Mouse (Mus musculus): ENCODE measurements around the gene B3galt4. TPM values are rescaled to one million over a fixed set of nuclear protein-coding genes. Genes with fewer than 3 reads are reported as not detected.

B3galt4 gene
- polyA plus RNA-seq, 1 experiment, result 3.6 TPM

DNA sequence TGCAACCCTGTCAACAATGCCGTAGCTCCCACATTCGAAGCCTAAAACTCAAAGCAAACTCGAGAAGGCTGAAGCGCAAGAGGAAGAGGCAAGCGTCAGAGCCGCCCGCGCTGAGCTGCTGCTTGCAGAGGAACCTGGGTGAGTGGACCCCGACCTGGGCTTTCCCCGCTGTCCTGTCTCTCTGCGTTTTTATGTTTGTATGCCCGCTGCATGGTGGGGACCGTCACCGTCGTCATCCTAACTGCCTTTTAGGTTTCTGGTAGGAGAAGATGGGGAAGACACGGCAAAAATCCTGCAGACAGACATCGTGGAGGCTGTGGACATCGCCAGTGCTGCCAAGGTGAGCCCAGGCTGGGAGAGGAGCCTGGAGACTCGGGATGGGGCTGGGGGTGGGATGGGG lies 9.9 kb downstream of the B3galt4 start:
- TF ChIP-seq EP300 (IDR thresholded peaks at IDR 0.05; ENCODE audit: insufficient read depth, low read depth, low read length) (no peak), POLR2A (IDR thresholded peaks at IDR 0.05; ENCODE audit: insufficient read depth, low read length) (no peak), CTCF (IDR thresholded peaks at IDR 0.05; ENCODE audit: low read depth, low read length) (no peak)
- H3K36me3 ChIP-seq (ENCODE audit: control insufficient read depth, insufficient read depth, low read length, poor library complexity, severe bottlenecking), result peaks cover 13% of the 10 kb centered on the region
- H3K4me3 ChIP-seq (ENCODE audit: low read depth, low read length), result peak overlapping the region; percentile 91
- H3K27me3 ChIP-seq (ENCODE audit: control insufficient read depth, insufficient read depth, low read length, poor library complexity, severe bottlenecking), result no peaks in the 10 kb centered on the region
- H3K27ac ChIP-seq (ENCODE audit: insufficient read depth, low read length), result no peak overlapping the region
- H3K9ac ChIP-seq (ENCODE audit: low read depth, poor library complexity, severe bottlenecking), result peak overlapping the region; percentile 77
- no peaks in the 10 kb centered on the region for H3K9me3 ChIP-seq (replicated peaks; ENCODE audit: control insufficient read depth, insufficient read depth, low read length, poor library complexity, severe bottlenecking)
- no peaks in the 10 kb centered on the region for H3K4me1 ChIP-seq (ENCODE audit: control insufficient read depth, insufficient read depth, low read length)

DNA sequence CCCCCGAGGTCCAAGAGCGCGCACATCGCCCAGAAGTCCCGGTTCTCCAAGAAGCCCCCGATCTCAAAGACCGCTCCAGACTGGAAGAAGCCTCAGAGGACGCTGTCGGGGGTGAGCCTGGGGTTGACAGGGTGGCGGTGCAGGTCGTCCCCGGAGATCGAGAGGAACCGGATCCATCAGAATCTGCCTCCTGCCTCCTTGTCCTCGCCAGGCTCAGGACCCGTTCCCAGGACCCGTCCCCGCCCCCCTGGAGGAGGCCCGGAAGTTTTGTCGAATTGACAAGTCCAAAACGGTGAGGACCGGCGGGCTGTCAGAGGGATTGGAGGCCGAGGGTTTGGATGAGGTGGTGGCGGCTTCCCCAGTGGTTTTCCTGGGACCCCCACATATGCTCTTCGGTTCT lies 10.3 kb downstream of the B3galt4 start:
- H3K36me3 ChIP-seq (ENCODE audit: control insufficient read depth, insufficient read depth, low read length, poor library complexity, severe bottlenecking), result peaks cover 13% of the 10 kb centered on the region
- H3K27ac ChIP-seq (ENCODE audit: insufficient read depth, low read length), result no peak overlapping the region
- H3K27me3 ChIP-seq (ENCODE audit: control insufficient read depth, insufficient read depth, low read length, poor library complexity, severe bottlenecking), result no peaks in the 10 kb centered on the region
- TF ChIP-seq CTCF (IDR thresholded peaks at IDR 0.05; ENCODE audit: low read depth, low read length) (no peak), POLR2A (IDR thresholded peaks at IDR 0.05; ENCODE audit: insufficient read depth, low read length) (no peak), EP300 (IDR thresholded peaks at IDR 0.05; ENCODE audit: insufficient read depth, low read depth, low read length) (no peak)
- H3K9me3 ChIP-seq (replicated peaks; ENCODE audit: control insufficient read depth, insufficient read depth, low read length, poor library complexity, severe bottlenecking), result no peaks in the 10 kb centered on the region
- H3K4me3 ChIP-seq (ENCODE audit: low read depth, low read length), result peak overlapping the region; percentile 91
- H3K9ac ChIP-seq (ENCODE audit: low read depth, poor library complexity, severe bottlenecking), result peak overlapping the region; percentile 77
- no peaks in the 10 kb centered on the region for H3K4me1 ChIP-seq (ENCODE audit: control insufficient read depth, insufficient read depth, low read length)

DNA sequence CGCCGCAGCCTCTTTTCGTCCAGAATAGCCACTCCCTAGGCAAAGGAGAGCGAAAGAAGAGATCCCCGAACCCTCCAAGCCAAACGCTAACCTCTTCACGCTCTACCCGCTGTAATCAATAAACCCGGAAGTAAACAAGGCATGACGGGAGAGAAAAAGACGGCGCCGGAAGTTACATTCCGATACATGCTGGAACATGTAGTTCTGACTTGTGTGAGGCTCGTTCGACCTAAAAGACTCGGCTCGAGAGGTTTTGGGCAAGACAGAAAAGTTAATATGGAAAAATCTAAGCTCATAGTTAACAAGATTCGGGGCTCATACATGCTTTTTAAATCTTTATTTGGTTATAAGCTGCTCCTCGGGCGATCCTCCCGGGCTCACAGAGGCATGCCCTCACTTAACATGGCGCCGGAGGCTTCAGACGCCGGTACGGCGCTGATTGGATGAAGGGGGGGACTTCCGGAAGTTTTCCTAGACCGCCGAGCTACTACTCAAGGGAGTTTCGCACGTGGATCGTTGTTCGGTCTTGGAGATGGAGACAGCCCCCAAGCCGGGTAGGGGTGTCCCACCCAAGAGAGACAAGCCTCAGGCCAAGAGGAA lies 11.0 kb downstream of the B3galt4 start, which contains the start of the genes Pfdn6 and Wdr46:
TSS of gene Pfdn6 (minus strand) at position 138 of the 600 bp plus-strand sequence.
TSS of gene Wdr46 (plus strand) at position 455 of the 600 bp plus-strand sequence.
- Histone ChIP-seq H3K36me3 (ENCODE audit: control insufficient read depth, insufficient read depth, low read length, poor library complexity, severe bottlenecking) (peaks cover 13% of the 10 kb centered on the region), H3K4me1 (ENCODE audit: control insufficient read depth, insufficient read depth, low read length) (no peaks in the 10 kb centered on the region), H3K9me3 (replicated peaks; ENCODE audit: control insufficient read depth, insufficient read depth, low read length, poor library complexity, severe bottlenecking) (no peaks in the 10 kb centered on the region), H3K4me3 (ENCODE audit: low read depth, low read length) (peak within 1 kb of the TSS; percentile 91), H3K9ac (ENCODE audit: low read depth, poor library complexity, severe bottlenecking) (peak within 1 kb of the TSS; percentile 77), H3K27me3 (ENCODE audit: control insufficient read depth, insufficient read depth, low read length, poor library complexity, severe bottlenecking) (no peaks in the 10 kb centered on the region), H3K27ac (ENCODE audit: insufficient read depth, low read length) (no peak within 1 kb of the TSS)
- TF ChIP-seq CTCF (IDR thresholded peaks at IDR 0.05; ENCODE audit: low read depth, low read length), result no peak
- no peak for TF ChIP-seq POLR2A (IDR thresholded peaks at IDR 0.05; ENCODE audit: insufficient read depth, low read length)
- no peak for TF ChIP-seq EP300 (IDR thresholded peaks at IDR 0.05; ENCODE audit: insufficient read depth, low read depth, low read length)

DNA sequence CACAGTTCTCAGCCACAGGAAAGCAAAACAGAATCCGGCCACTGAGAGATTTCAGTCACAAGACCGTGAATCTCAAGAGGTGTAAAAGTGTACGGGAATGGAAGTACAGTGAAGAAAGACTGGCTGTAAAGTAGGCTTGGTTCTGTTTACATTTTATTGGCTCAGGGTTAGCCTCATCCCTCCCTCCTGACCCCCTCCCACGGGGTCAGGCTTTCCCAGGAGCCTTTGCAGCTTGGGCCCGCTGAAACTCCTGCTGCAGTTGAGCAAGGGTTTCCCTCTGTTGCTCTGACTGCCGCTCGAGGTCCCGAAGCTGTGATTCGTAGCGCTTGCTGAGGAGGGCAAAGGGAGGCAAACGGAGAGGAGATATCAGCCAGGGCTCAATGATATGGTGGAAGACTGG lies 12.5 kb downstream of the B3galt4 start:
- TF ChIP-seq EP300 (IDR thresholded peaks at IDR 0.05; ENCODE audit: insufficient read depth, low read depth, low read length), result no peak
- no peak for TF ChIP-seq CTCF (IDR thresholded peaks at IDR 0.05; ENCODE audit: low read depth, low read length)
- no peak for TF ChIP-seq POLR2A (IDR thresholded peaks at IDR 0.05; ENCODE audit: insufficient read depth, low read length)
- H3K9me3 ChIP-seq (replicated peaks; ENCODE audit: control insufficient read depth, insufficient read depth, low read length, poor library complexity, severe bottlenecking), result no peaks in the 10 kb centered on the region
- H3K27ac ChIP-seq (ENCODE audit: insufficient read depth, low read length), result no peak overlapping the region
- H3K9ac ChIP-seq (ENCODE audit: low read depth, poor library complexity, severe bottlenecking), result peak overlapping the region; percentile 77; the same call in 1 of the 2 replicates
- no peaks in the 10 kb centered on the region for H3K27me3 ChIP-seq (ENCODE audit: control insufficient read depth, insufficient read depth, low read length, poor library complexity, severe bottlenecking)
- peak overlapping the region; percentile 91; the same call in 1 of the 2 replicates for H3K4me3 ChIP-seq (ENCODE audit: low read depth, low read length)
- H3K4me1 ChIP-seq (ENCODE audit: control insufficient read depth, insufficient read depth, low read length), result peaks cover 1% of the 10 kb centered on the region
- H3K36me3 ChIP-seq (ENCODE audit: control insufficient read depth, insufficient read depth, low read length, poor library complexity, severe bottlenecking), result peaks cover 13% of the 10 kb centered on the region

DNA sequence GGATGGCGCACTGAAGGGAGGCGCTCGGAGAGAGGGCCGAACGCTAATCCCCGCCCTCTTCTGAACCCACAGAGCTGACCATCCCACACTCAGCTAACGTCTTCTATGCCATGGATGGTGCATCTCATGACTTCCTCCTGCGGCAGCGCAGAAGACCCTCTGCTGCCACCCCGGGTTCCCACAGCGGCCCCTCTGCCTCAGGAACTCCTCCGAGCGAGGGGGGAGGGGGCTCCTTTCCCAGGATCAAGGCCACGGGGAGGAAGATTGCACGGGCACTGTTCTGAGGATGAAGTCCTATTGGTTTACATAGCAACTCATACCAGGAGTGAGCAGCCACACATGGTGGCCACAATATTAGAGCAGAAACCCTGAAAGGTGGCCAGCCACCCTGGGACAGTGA lies 14.3 kb downstream of the B3galt4 start:
- H3K27me3 ChIP-seq (ENCODE audit: control insufficient read depth, insufficient read depth, low read length, poor library complexity, severe bottlenecking), result no peaks in the 10 kb centered on the region
- H3K4me3 ChIP-seq (ENCODE audit: low read depth, low read length), result no peak overlapping the region
- H3K27ac ChIP-seq (ENCODE audit: insufficient read depth, low read length), result no peak overlapping the region
- H3K36me3 ChIP-seq (ENCODE audit: control insufficient read depth, insufficient read depth, low read length, poor library complexity, severe bottlenecking), result peaks cover 6% of the 10 kb centered on the region; the same call in 1 of the 2 replicates
- H3K9ac ChIP-seq (ENCODE audit: low read depth, poor library complexity, severe bottlenecking), result no peak overlapping the region
- H3K4me1 ChIP-seq (ENCODE audit: control insufficient read depth, insufficient read depth, low read length), result peaks cover 2% of the 10 kb centered on the region
- TF ChIP-seq POLR2A (IDR thresholded peaks at IDR 0.05; ENCODE audit: insufficient read depth, low read length) (no peak), EP300 (IDR thresholded peaks at IDR 0.05; ENCODE audit: insufficient read depth, low read depth, low read length) (no peak), CTCF (IDR thresholded peaks at IDR 0.05; ENCODE audit: low read depth, low read length) (no peak)
- H3K9me3 ChIP-seq (replicated peaks; ENCODE audit: control insufficient read depth, insufficient read depth, low read length, poor library complexity, severe bottlenecking), result no peaks in the 10 kb centered on the region

DNA sequence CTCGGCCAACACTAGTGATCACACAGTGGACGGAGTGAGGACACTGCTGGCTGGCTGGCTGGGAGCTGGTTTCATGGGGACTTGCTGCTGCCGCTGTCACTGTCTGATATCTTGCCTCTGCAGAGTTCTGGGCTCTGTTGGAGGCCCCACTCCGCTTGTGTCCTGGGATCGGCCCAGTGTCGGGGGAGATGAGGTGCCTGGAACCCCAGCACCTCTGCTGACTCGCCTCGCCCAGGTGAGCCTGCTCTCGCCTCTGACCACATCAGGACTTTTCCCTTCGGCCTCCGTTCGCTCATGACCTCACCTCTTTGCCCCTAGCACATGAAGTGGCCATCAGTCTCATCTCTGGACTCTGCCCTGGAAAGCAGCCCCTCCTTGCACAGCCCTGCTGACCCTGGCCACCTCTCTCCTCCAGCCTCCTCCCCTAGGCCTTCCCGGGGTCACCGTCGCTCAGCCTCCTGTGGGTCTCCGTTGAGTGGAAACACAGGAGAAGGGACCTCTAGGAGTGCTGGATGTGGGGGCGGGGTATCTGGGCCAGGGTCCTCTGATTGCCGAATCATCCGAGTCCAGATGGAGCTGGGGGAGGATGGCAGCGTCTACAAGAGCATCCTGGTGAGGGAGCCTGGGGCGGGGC lies 15.7 kb downstream of the B3galt4 start:
- TF ChIP-seq CTCF (IDR thresholded peaks at IDR 0.05; ENCODE audit: low read depth, low read length) (no peak), POLR2A (IDR thresholded peaks at IDR 0.05; ENCODE audit: insufficient read depth, low read length) (no peak), EP300 (IDR thresholded peaks at IDR 0.05; ENCODE audit: insufficient read depth, low read depth, low read length) (no peak)
- H3K4me1 ChIP-seq (ENCODE audit: control insufficient read depth, insufficient read depth, low read length), result peaks cover 2% of the 10 kb centered on the region
- peaks cover 6% of the 10 kb centered on the region; the same call in 1 of the 2 replicates for H3K36me3 ChIP-seq (ENCODE audit: control insufficient read depth, insufficient read depth, low read length, poor library complexity, severe bottlenecking)
- H3K9me3 ChIP-seq (replicated peaks; ENCODE audit: control insufficient read depth, insufficient read depth, low read length, poor library complexity, severe bottlenecking), result no peaks in the 10 kb centered on the region
- H3K4me3 ChIP-seq (ENCODE audit: low read depth, low read length), result no peak overlapping the region
- no peaks in the 10 kb centered on the region for H3K27me3 ChIP-seq (ENCODE audit: control insufficient read depth, insufficient read depth, low read length, poor library complexity, severe bottlenecking)
- no peak overlapping the region for H3K9ac ChIP-seq (ENCODE audit: low read depth, poor library complexity, severe bottlenecking)
- H3K27ac ChIP-seq (ENCODE audit: insufficient read depth, low read length), result no peak overlapping the region

All from ES-Bruce4 (cell line).